Mouse (Mus musculus): ENCODE data around the gene Ccz1. TPM values are rescaled to one million over a fixed set of nuclear protein-coding genes. Genes with fewer than 3 reads are reported as not detected.
"Not testable (repeated sequence)": the region's sequence is repeated elsewhere in the genome, so short reads cannot be mapped to it uniquely, and the experiment has no call there.

Ccz1 gene
- polyA plus RNA-seq, 1 experiment from 2014 or later: 84.3 TPM

- WGBS: 68% methylated on average over 7 of the region's 7 CpGs
- ATAC-seq (replicated peaks; ENCODE audit: low FRiP score): no peak
- Histone ChIP-seq H3K9me3 (replicated peaks) (no peaks in the 10 kb centered on the region), H3K4me3 (replicated peaks) (no peak overlapping the region), H3K27me3 (no peaks in the 10 kb centered on the region), H3K27ac (no peak overlapping the region), H3K4me1 (no peaks in the 10 kb centered on the region), H3K9ac (no peak overlapping the region), H3K4me2 (no peak overlapping the region), H3K36me3 (no peaks in the 10 kb centered on the region)
Measured at GRCm38 (mm10) chr5:144034567-144034966, 19.9 kb upstream of the Ccz1 start.

GRCm38 (mm10) chr5:144032491-144032890 lies 17.8 kb upstream of the Ccz1 start:
- H3K36me3 ChIP-seq: no peaks in the 10 kb centered on the region
- H3K27ac ChIP-seq: no peak overlapping the region
- H3K4me3 ChIP-seq (replicated peaks): no peak overlapping the region
- H3K9me3 ChIP-seq (replicated peaks): no peaks in the 10 kb centered on the region
- no peak overlapping the region for H3K9ac ChIP-seq
- peak; percentile 40; the same call in 1 of the 2 replicates for ATAC-seq (replicated peaks; ENCODE audit: low FRiP score)
- no peaks in the 10 kb centered on the region for H3K4me1 ChIP-seq
- H3K4me2 ChIP-seq: no peak overlapping the region
- 44% methylated on average over 7 of the region's 7 CpGs for WGBS
- no peaks in the 10 kb centered on the region for H3K27me3 ChIP-seq

- ATAC-seq (replicated peaks; ENCODE audit: low FRiP score): no peak
- Histone ChIP-seq H3K36me3 (no peaks in the 10 kb centered on the region), H3K4me3 (replicated peaks) (no peak within 1 kb of the TSS), H3K27ac (no peak within 1 kb of the TSS), H3K27me3 (no peaks in the 10 kb centered on the region), H3K9ac (no peak within 1 kb of the TSS), H3K4me1 (no peaks in the 10 kb centered on the region), H3K9me3 (replicated peaks) (no peaks in the 10 kb centered on the region), H3K4me2 (no peak within 1 kb of the TSS)
- 66% methylated on average over 11 of the region's 11 CpGs for WGBS
Measured at GRCm38 (mm10) chr5:144026620-144027263, 12.1 kb upstream of the Ccz1 start, which contains the start of gene Ocm. Gene Ocm, minus strand, starts transcription at chr5:144026670.

- Histone ChIP-seq H3K4me1 (peaks cover 15% of the 10 kb centered on the region; the same call in 1 of the 2 replicates), H3K4me3 (replicated peaks) (no peak overlapping the region), H3K4me2 (no peak overlapping the region), H3K27me3 (no peaks in the 10 kb centered on the region), H3K9ac (no peak overlapping the region), H3K9me3 (replicated peaks) (no peaks in the 10 kb centered on the region), H3K27ac (no peak overlapping the region), H3K36me3 (peaks cover 16% of the 10 kb centered on the region)
- WGBS: 65% methylated on average over 9 of the region's 9 CpGs
- ATAC-seq (replicated peaks; ENCODE audit: low FRiP score): no peak
Measured at GRCm38 (mm10) chr5:144015845-144016244, 1.2 kb upstream of the Ccz1 start.

GRCm38 (mm10) chr5:144015312-144015650 lies 604 bp upstream of the Ccz1 start:
- Histone ChIP-seq H3K27me3 (no peaks in the 10 kb centered on the region), H3K4me1 (peaks cover 15% of the 10 kb centered on the region; the same call in 1 of the 2 replicates), H3K4me3 (replicated peaks) (peak overlapping the region; percentile 92), H3K4me2 (peak overlapping the region; percentile 55), H3K9ac (no peak overlapping the region), H3K9me3 (replicated peaks) (no peaks in the 10 kb centered on the region), H3K36me3 (peaks cover 22% of the 10 kb centered on the region), H3K27ac (no peak overlapping the region)
- 74% methylated on average over 3 of the region's 3 CpGs for WGBS
- ATAC-seq (replicated peaks; ENCODE audit: low FRiP score): no peak; the same call in 1 of the 2 replicates

GRCm38 (mm10) chr5:144013366-144014134 lies 1.1 kb downstream of the Ccz1 start:
- 61% methylated on average over 13 of the region's 13 CpGs for WGBS
- H3K9ac ChIP-seq: 0 out of 2 replicates have a peak overlapping the region, but pooled peaks have one; percentile 86

GRCm38 (mm10) chr5:144002461-144003192 lies 12.1 kb downstream of the Ccz1 start:
- no peak for ATAC-seq (replicated peaks; ENCODE audit: low FRiP score)
- H3K27ac ChIP-seq: no peak overlapping the region
- WGBS: 91% methylated on average over 15 of the region's 15 CpGs

More at GRCm38 (mm10) chr5:144013366-144014134, 1.1 kb downstream of the Ccz1 start:
- H3K27ac ChIP-seq; H3K27me3 ChIP-seq; H3K9me3 ChIP-seq (replicated peaks); ATAC-seq (replicated peaks; ENCODE audit: low FRiP score): not testable (repeated sequence)
- peak overlapping the region; percentile 92 for H3K4me3 ChIP-seq (replicated peaks)
- peak overlapping the region; percentile 55 for H3K4me2 ChIP-seq
- peaks cover 15% of the 10 kb centered on the region; the same call in 1 of the 2 replicates for H3K4me1 ChIP-seq
- H3K36me3 ChIP-seq: peaks cover 38% of the 10 kb centered on the region

GRCm38 (mm10) chr5:143999409-143999808 lies 15.3 kb downstream of the Ccz1 start:
- Histone ChIP-seq H3K9ac (no peak overlapping the region), H3K4me3 (replicated peaks) (no peak overlapping the region), H3K36me3 (peaks cover 99% of the 10 kb centered on the region), H3K4me2 (no peak overlapping the region), H3K27me3 (no peaks in the 10 kb centered on the region), H3K4me1 (no peaks in the 10 kb centered on the region), H3K9me3 (replicated peaks) (no peaks in the 10 kb centered on the region), H3K27ac (no peak overlapping the region)
- no peak for ATAC-seq (replicated peaks; ENCODE audit: low FRiP score)
- WGBS: 90% methylated on average over 1 of the region's 1 CpGs

More at GRCm38 (mm10) chr5:144002461-144003192, 12.1 kb downstream of the Ccz1 start:
- no peaks in the 10 kb centered on the region for H3K27me3 ChIP-seq
- H3K4me1 ChIP-seq: no peaks in the 10 kb centered on the region
- H3K4me3 ChIP-seq (replicated peaks): no peak overlapping the region
- H3K9me3 ChIP-seq (replicated peaks): no peaks in the 10 kb centered on the region
- H3K9ac ChIP-seq: no peak overlapping the region
- H3K4me2 ChIP-seq: no peak overlapping the region
- H3K36me3 ChIP-seq: peaks cover 91% of the 10 kb centered on the region

- Histone ChIP-seq H3K4me1 (no peaks in the 10 kb centered on the region), H3K4me3 (replicated peaks) (no peak overlapping the region), H3K36me3 (peaks cover 99% of the 10 kb centered on the region), H3K9ac (no peak overlapping the region), H3K9me3 (replicated peaks) (no peaks in the 10 kb centered on the region), H3K27me3 (no peaks in the 10 kb centered on the region), H3K4me2 (no peak overlapping the region), H3K27ac (no peak overlapping the region)
- 66% methylated on average over 11 of the region's 11 CpGs for WGBS
- ATAC-seq (replicated peaks; ENCODE audit: low FRiP score): no peak
Measured at GRCm38 (mm10) chr5:143994632-143995365, 19.9 kb downstream of the Ccz1 start.

GRCm38 (mm10) chr5:143993849-143994248 lies 20.8 kb downstream of the Ccz1 start:
- WGBS: 94% methylated on average over 5 of the region's 5 CpGs
- Histone ChIP-seq H3K4me2 (no peak overlapping the region), H3K9me3 (replicated peaks) (no peaks in the 10 kb centered on the region), H3K36me3 (peaks cover 99% of the 10 kb centered on the region), H3K4me3 (replicated peaks) (no peak overlapping the region), H3K27ac (no peak overlapping the region), H3K27me3 (no peaks in the 10 kb centered on the region), H3K9ac (no peak overlapping the region), H3K4me1 (no peaks in the 10 kb centered on the region)
- no peak for ATAC-seq (replicated peaks; ENCODE audit: low FRiP score)

GRCm38 (mm10) chr5:143993260-143993659 lies 21.4 kb downstream of the Ccz1 start:
- Histone ChIP-seq H3K27ac (no peak overlapping the region), H3K27me3 (no peaks in the 10 kb centered on the region), H3K9ac (no peak overlapping the region), H3K36me3 (peaks cover 99% of the 10 kb centered on the region), H3K9me3 (replicated peaks) (no peaks in the 10 kb centered on the region), H3K4me2 (no peak overlapping the region), H3K4me1 (no peaks in the 10 kb centered on the region), H3K4me3 (replicated peaks) (no peak overlapping the region)
- ATAC-seq (replicated peaks; ENCODE audit: low FRiP score): no peak
- WGBS: 89% methylated on average over 8 of the region's 8 CpGs

Measured in kidney, embryonic 15.5 days (tissue).